Mouse (Mus musculus): ENCODE results near the gene Grn.

GRCm38 (mm10) chr11:102421559-102421958, 8.6 kb upstream of the Grn start:
- TF ChIP-seq MAFK (IDR thresholded peaks at IDR 0.05; ENCODE audit: insufficient read depth, low read depth, low read length): no peak
- no peak for TF ChIP-seq ZC3H11A (IDR thresholded peaks at IDR 0.05; ENCODE audit: borderline replicate concordance, low read depth, low read length)
- no peak for TF ChIP-seq HCFC1 (IDR thresholded peaks at IDR 0.05; ENCODE audit: borderline replicate concordance, insufficient read depth, low read length)
- no peak for TF ChIP-seq CHD2 (IDR thresholded peaks at IDR 0.05; ENCODE audit: low read depth, low read length)
- TF ChIP-seq ZNF384 (IDR thresholded peaks at IDR 0.05; ENCODE audit: low read depth, low read length): no peak
